Mouse (Mus musculus) neural tube, embryonic 15.5 days (tissue): ENCODE measurements around the gene Morn1. TPM values are rescaled to one million over a fixed set of nuclear protein-coding genes. Genes with fewer than 3 reads are reported as not detected.

Source experiments
- ATAC-seq: fragments of 200-750 bp; cut with Nextera tagmentation; 2 replicates; pipeline ENCODE4 v1.8.0; 2017; ENCODE audit warnings: mild to moderate bottlenecking, moderate TSS enrichment, moderate library complexity; ENCODE audit not compliant: low FRiP score
- H3K27ac ChIP-seq: fragments of 300-500 bp; sonication (generic); replicated peaks from 2 replicates; pipeline ENCODE4 v1.5.1; 2015; ENCODE audit warnings: mild to moderate bottlenecking, inconsistent platforms
- H3K27me3 ChIP-seq: fragments of 300-500 bp; sonication (generic); replicated peaks from 2 replicates; pipeline ENCODE4 v1.6.1; 2015; ENCODE audit warnings: inconsistent platforms
- H3K36me3 ChIP-seq: fragments of 300-500 bp; sonication (generic); 2 replicates; pipeline ENCODE4 v1.6.1; 2015; ENCODE audit warnings: inconsistent platforms
- H3K4me1 ChIP-seq: fragments of 300-500 bp; sonication (generic); 2 replicates; pipeline ENCODE4 v1.6.1; 2015; ENCODE audit warnings: inconsistent platforms
- H3K4me2 ChIP-seq: fragments of 300-500 bp; sonication (generic); 2 replicates; pipeline ENCODE4 v1.6.1; 2015; ENCODE audit warnings: inconsistent platforms, mild to moderate bottlenecking, moderate library complexity
- H3K4me3 ChIP-seq: fragments of 300-500 bp; sonication (generic); replicated peaks from 2 replicates; pipeline ENCODE4 v1.5.1; 2015; ENCODE audit warnings: mild to moderate bottlenecking, inconsistent platforms
- H3K9ac ChIP-seq: fragments of 300-500 bp; sonication (generic); replicated peaks from 2 replicates; pipeline ENCODE4 v1.6.1; 2015; ENCODE audit warnings: mild to moderate bottlenecking, inconsistent platforms
- H3K9me3 ChIP-seq: fragments of 300-500 bp; sonication (generic); replicated peaks from 2 replicates; pipeline ENCODE4 v1.6.1; 2016; ENCODE audit warnings: inconsistent platforms
- WGBS: fragments of 180-500 bp; shearing (Covaris S2); methylation state at CpG from one replicate; pipeline ENCODE4 v1.1.7; 2015; ENCODE audit warnings: mixed read lengths; 5-methylcytosine and 5-hydroxymethylcytosine counted together
- polyA plus RNA-seq: library from polyadenylated mRNA; unstranded; fragments of >200 nt; fragmentation: Nextera tagmentation; extraction: Ambion mirVana; gene quantifications from 2 replicates; pipeline ENCODE4 v1.2.1, GENCODE M21; 2015

Gene Morn1
- polyA plus RNA-seq, 1 experiment from 2014 or later = 6.4 TPM

- H3K36me3 ChIP-seq = peaks cover 37% of the 10 kb centered on the region
- no peak overlapping the region for H3K27ac ChIP-seq
- no peak overlapping the region for H3K4me2 ChIP-seq
- ATAC-seq = no peak
- no peak overlapping the region for H3K9ac ChIP-seq
- no peaks in the 10 kb centered on the region for H3K27me3 ChIP-seq
- peaks cover 23% of the 10 kb centered on the region for H3K4me1 ChIP-seq
- no peak overlapping the region for H3K4me3 ChIP-seq
- 88% methylated on average over 3 of the region's 3 CpGs for WGBS
- H3K9me3 ChIP-seq = no peaks in the 10 kb centered on the region
Measured at GRCm38 (mm10) chr4:155153389-155154072, 67.2 kb downstream of the Morn1 start.

GRCm38 (mm10) chr4:155154986-155155385 lies 68.6 kb downstream of the Morn1 start:
- H3K36me3 ChIP-seq = peaks cover 49% of the 10 kb centered on the region
- H3K4me2 ChIP-seq = no peak overlapping the region
- no peaks in the 10 kb centered on the region for H3K9me3 ChIP-seq
- WGBS = 78% methylated on average over 11 of the region's 11 CpGs
- no peaks in the 10 kb centered on the region for H3K27me3 ChIP-seq
- H3K4me3 ChIP-seq = no peak overlapping the region
- peaks cover 22% of the 10 kb centered on the region for H3K4me1 ChIP-seq
- no peak overlapping the region for H3K27ac ChIP-seq
- no peak for ATAC-seq
- no peak overlapping the region for H3K9ac ChIP-seq

GRCm38 (mm10) chr4:155156734-155157133 lies 70.4 kb downstream of the Morn1 start:
- Histone ChIP-seq H3K4me2 (no peak overlapping the region), H3K4me1 (peaks cover 19% of the 10 kb centered on the region), H3K27me3 (no peaks in the 10 kb centered on the region), H3K9ac (no peak overlapping the region), H3K36me3 (peaks cover 49% of the 10 kb centered on the region), H3K27ac (no peak overlapping the region), H3K4me3 (no peak overlapping the region), H3K9me3 (no peaks in the 10 kb centered on the region)
- ATAC-seq = no peak
- 86% methylated on average over 17 of the region's 17 CpGs for WGBS

- peaks cover 49% of the 10 kb centered on the region for H3K36me3 ChIP-seq
- ATAC-seq = no peak
- H3K9me3 ChIP-seq = no peaks in the 10 kb centered on the region
- no peak overlapping the region for H3K9ac ChIP-seq
- WGBS = 84% methylated on average over 27 of the region's 27 CpGs
- H3K27me3 ChIP-seq = no peaks in the 10 kb centered on the region
- H3K27ac ChIP-seq = no peak overlapping the region
- no peak overlapping the region for H3K4me3 ChIP-seq
- H3K4me2 ChIP-seq = no peak overlapping the region
- H3K4me1 ChIP-seq = peaks cover 27% of the 10 kb centered on the region
Measured at GRCm38 (mm10) chr4:155157871-155158542, 71.6 kb downstream of the Morn1 start.

GRCm38 (mm10) chr4:155158543-155158917 lies 72.2 kb downstream of the Morn1 start:
- H3K36me3 ChIP-seq = peaks cover 49% of the 10 kb centered on the region
- H3K27me3 ChIP-seq = no peaks in the 10 kb centered on the region
- no peak overlapping the region for H3K9ac ChIP-seq
- H3K9me3 ChIP-seq = no peaks in the 10 kb centered on the region
- no peak overlapping the region for H3K27ac ChIP-seq
- H3K4me1 ChIP-seq = peaks cover 32% of the 10 kb centered on the region
- ATAC-seq = no peak
- no peak overlapping the region for H3K4me3 ChIP-seq
- WGBS = 88% methylated on average over 8 of the region's 8 CpGs
- no peak overlapping the region for H3K4me2 ChIP-seq

GRCm38 (mm10) chr4:155162433-155163319 lies 76.3 kb downstream of the Morn1 start:
- Histone ChIP-seq H3K4me1 (peaks cover 54% of the 10 kb centered on the region), H3K27ac (no peak overlapping the region), H3K36me3 (peaks cover 21% of the 10 kb centered on the region), H3K9ac (no peak overlapping the region), H3K4me3 (no peak overlapping the region), H3K4me2 (no peak overlapping the region), H3K9me3 (no peaks in the 10 kb centered on the region), H3K27me3 (no peaks in the 10 kb centered on the region)
- no peak for ATAC-seq
- 79% methylated on average over 7 of the region's 7 CpGs for WGBS

GRCm38 (mm10) chr4:155163320-155163651 lies 76.9 kb downstream of the Morn1 start:
- Histone ChIP-seq H3K4me2 (no peak overlapping the region), H3K9me3 (no peaks in the 10 kb centered on the region), H3K27me3 (no peaks in the 10 kb centered on the region), H3K4me3 (no peak overlapping the region), H3K27ac (no peak overlapping the region), H3K9ac (no peak overlapping the region), H3K4me1 (peaks cover 57% of the 10 kb centered on the region), H3K36me3 (peaks cover 15% of the 10 kb centered on the region)
- no peak for ATAC-seq
- WGBS = 58% methylated on average over 4 of the region's 4 CpGs

- peaks cover 58% of the 10 kb centered on the region for H3K4me1 ChIP-seq
- no peak for ATAC-seq
- H3K36me3 ChIP-seq = peaks cover 11% of the 10 kb centered on the region
- 39% methylated on average over 8 of the region's 8 CpGs for WGBS
- no peaks in the 10 kb centered on the region for H3K9me3 ChIP-seq
- H3K4me3 ChIP-seq = no peak overlapping the region
- no peaks in the 10 kb centered on the region for H3K27me3 ChIP-seq
- no peak overlapping the region for H3K4me2 ChIP-seq
- H3K9ac ChIP-seq = no peak overlapping the region
- no peak overlapping the region; the same call in 1 of the 2 replicates for H3K27ac ChIP-seq
Measured at GRCm38 (mm10) chr4:155163685-155164084, 77.3 kb downstream of the Morn1 start.

GRCm38 (mm10) chr4:155164550-155164949 lies 78.2 kb downstream of the Morn1 start:
- Histone ChIP-seq H3K27ac (peak overlapping the region; percentile 30), H3K4me2 (no peak overlapping the region), H3K4me1 (peaks cover 65% of the 10 kb centered on the region), H3K27me3 (no peaks in the 10 kb centered on the region), H3K9ac (no peak overlapping the region), H3K4me3 (no peak overlapping the region), H3K9me3 (no peaks in the 10 kb centered on the region), H3K36me3 (peaks cover 2% of the 10 kb centered on the region; the same call in 1 of the 2 replicates)
- WGBS = 66% methylated on average over 6 of the region's 6 CpGs
- no peak for ATAC-seq

GRCm38 (mm10) chr4:155165861-155166260 lies 79.5 kb downstream of the Morn1 start:
- Histone ChIP-seq H3K9me3 (no peaks in the 10 kb centered on the region), H3K4me1 (peaks cover 65% of the 10 kb centered on the region)

GRCm38 (mm10) chr4:155168835-155169252 lies 82.5 kb downstream of the Morn1 start:
- Histone ChIP-seq H3K27me3 (no peaks in the 10 kb centered on the region), H3K36me3 (no peaks in the 10 kb centered on the region), H3K4me2 (no peak overlapping the region), H3K4me3 (no peak overlapping the region), H3K9me3 (no peaks in the 10 kb centered on the region), H3K27ac (no peak overlapping the region), H3K9ac (no peak overlapping the region), H3K4me1 (peaks cover 65% of the 10 kb centered on the region)
- ATAC-seq = no peak
- 93% methylated on average over 8 of the region's 8 CpGs for WGBS

More at GRCm38 (mm10) chr4:155165861-155166260, 79.5 kb downstream of the Morn1 start:
- Histone ChIP-seq H3K36me3 (no peaks in the 10 kb centered on the region), H3K9ac (no peak overlapping the region), H3K27me3 (no peaks in the 10 kb centered on the region), H3K27ac (no peak overlapping the region), H3K4me3 (no peak overlapping the region), H3K4me2 (no peak overlapping the region)
- no peak for ATAC-seq
